Mouse (Mus musculus) left cerebral cortex, postnatal 10 days (tissue): ENCODE measurements around the gene Ncf1. TPM values are rescaled to one million over a fixed set of nuclear protein-coding genes. Genes with fewer than 3 reads are reported as not detected.

Experiments
- DNase-seq, 2 experiments: peaks; one replicate each; pipeline ENCODE4 v3.0.0; 2021 to 2022; ENCODE audit warnings: low spot score in 2 of 2, mixed read lengths in 1 of 2; ENCODE audit errors: extremely low spot score in 1 of 2
- intact Hi-C: fragments of 180-260 bp; cut with DNase I; formaldehyde crosslinking; loops from one replicate; pipeline ENCODE4 v1.15.1; 2025
- total RNA-seq, 2 experiments: library from RNA; stranded (reverse); gene quantifications; 2 replicates each; pipeline ENCODE4 v1.2.3; 2021

The Ncf1 gene
- total RNA-seq, 2 experiments from 2014 or later = 5.7 to 8.3 TPM

DNA sequence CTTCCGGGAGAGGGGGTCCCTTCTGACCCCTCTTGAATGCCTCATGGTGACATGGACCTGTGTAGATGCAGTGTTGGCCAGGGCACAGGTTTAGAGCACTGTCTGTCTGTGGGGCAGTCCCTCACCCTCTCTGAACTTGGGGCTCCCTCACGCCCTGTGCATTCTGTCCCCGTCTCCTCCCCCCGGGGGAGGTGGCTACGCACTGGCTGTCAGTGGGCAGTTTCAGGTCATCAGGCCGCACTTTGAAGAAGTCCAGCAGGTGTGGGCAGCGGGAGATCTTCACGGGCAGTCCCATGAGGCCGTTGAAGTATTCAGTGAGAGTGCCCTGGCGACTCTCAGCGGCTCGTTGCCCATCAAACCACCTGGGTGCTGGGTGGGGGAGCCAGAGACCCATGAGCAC, 2.5 kb downstream of the Ncf1 start:
- peak in 1 of 2 experiments; percentile 18 for DNase-seq
- intact Hi-C loops = no loop called here

DNA sequence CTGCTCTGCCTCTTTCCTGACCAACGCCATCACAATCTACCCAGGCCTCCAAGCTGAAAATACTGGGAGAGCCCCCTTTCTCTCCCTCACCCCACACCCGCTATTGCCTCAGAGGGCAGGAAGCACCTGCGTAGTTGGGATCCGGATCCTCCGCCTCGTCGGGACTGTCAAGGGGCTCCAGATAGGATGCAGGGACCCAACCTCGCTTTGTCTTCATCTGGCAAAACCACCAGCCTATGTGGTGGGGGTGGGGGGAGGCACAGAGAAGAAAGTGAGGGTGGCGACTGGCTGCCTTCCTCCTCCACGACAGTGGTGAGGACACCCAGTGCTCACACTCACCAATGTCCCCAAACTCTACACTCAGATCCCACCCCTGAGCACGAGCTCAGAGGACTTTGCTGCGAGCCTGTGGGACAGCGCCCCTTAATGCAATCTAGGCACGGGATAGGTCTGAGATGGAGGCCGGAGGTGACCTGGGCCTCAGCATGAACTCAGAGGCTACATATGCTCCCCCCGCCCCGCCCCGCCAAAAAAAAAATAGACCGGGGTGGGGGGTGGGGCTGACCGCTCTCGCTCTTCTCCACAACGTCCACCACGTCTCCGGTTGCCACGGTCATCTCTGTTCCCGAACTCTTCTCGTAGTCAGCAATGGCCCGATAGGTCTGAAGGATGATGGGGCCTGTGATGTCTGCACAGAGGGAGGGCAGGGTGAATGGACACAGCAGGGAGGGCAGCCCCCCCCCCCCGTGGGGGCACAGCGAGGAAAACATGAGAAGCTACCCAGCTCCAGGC, 4.1 kb downstream of the Ncf1 start:
- intact Hi-C loops = no loop called here
- peak in 1 of 2 experiments; percentile 51 for DNase-seq

DNA sequence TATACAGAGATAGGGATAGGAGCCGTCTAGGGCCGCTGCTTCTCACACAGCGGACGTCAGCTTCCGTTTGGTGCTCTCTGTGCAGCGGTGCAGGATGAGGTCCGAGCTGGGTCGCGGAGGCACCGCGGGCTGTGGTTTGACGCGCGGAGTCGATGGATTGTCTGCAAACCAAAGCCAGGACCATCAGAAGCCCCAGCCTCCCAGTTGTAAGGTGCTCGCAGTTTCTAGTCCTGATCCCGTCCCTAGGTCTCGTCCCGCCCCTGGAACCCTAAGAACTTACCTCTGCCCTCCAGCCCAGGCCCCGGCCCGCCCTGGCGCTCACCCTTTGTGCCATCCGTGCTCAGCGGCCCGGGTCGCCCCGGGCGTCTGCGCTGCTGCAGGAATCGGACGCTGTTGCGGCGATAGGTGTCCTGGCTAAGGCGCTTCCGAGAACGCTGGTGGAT, 7.7 kb downstream of the Ncf1 start:
- peak in 1 of 2 experiments; percentile 23 for DNase-seq
- intact Hi-C loops = no loop called here

DNA sequence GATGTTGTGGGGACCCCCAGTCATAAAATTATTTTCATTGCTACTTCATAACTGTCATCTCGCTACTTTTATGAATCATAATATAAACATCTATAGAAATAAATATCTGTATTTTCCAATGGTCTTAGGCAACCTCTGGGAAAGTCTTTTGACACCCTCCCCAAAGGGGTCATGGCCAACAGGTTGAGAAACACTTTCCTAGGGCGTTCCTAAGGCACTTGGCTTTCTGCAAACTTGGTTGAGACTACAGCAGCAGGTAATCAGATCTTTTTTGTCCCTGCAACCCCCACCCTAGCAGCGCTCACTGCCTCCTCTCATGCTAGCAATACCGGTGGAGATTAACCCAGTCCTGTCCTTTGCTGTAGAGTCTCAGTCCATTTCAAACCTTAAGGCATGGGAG, 8.1 kb downstream of the Ncf1 start:
- intact Hi-C loops = no loop called here
- DNase-seq = no peak

DNA sequence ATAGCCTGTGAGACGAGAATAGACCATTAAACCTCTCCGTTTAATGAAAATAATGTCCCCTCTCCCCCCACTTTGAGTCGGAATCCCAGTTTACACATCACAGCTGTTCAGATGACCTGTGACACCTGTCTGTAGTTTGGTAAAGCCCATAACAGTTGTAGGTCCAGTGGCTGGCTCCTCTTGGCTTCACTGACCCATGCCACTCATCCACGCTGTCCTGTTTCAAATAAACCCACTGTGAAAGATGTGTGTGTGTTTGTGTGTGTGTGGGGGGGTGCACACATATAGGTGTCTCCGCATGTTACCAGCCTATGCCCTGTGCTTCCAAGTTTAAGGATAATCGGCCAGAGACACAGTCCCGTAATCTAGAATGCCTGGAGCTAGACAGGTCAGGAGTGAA, 11.5 kb downstream of the Ncf1 start:
- intact Hi-C loops = no loop called here

DNA sequence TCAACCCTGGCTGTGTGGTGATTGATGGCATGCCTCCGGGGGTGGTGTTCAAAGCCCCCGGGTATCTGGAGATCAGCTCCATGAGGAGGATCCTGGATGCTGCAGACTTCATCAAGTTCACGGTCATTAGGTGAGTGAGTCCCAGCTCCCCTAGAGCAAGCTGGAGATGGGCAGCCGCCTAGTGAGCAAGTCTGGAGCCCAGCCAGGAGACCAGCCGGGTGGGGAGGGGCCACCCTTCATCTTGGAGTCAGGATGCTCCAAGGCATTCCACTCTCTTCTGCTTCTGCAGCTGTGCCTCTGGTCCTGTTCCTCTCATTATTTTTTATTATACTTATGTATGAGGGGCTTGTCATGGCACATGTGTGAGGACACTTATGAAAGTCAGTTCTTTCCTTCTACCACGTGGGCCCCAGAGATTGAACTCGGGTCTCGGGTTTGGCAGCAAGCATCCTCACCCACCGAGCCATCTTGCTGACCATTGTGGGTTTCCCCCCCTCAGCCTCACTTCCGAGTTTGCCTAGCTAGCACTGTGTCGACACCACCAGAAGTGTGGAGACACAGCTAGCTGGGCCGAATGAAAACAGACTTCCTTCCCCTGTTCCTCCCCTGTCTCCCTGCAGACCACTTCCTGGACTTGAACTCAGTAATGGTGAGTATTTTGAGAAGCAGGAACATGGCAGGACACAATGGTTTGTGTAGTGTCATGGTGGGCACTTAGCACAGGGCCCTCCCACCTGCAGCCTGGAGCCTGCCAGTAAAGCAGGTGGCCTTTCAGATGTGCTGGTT, 15.2 kb downstream of the Ncf1 start:
- DNase-seq = no peak
- intact Hi-C loops = no loop called here

More for the DNA sequence above, 11.5 kb downstream of the Ncf1 start:
- no peak for DNase-seq

DNA sequence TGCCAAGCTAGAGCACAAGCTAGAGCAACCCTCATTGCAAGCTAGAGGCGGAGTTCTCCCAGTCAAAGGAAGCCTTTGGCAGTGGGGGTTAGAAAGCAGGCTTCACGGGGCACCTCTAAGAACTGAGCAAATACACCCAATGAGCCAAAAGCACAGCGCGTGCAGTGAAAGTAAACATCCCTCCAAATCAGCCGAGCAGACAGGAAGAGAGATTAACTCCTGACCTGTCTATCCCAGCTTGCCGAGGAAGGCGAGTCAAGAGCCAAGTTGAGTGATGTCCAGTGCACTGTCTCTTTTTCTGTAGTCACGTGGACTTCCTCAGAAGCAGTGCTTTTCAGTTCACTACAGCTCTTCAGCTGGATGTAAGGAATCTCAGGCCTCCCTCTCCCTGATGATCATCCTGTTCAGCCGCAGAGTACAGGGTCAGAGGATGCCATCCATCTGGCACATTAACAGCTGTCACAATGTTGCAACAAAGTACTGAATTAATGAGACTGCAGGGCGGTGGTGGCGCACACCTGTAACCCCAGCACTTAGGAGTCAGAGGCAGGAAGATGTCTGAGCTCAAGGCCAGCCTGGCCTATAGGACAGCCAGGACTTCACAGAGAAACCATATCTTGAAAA, 19.4 kb downstream of the Ncf1 start:
- intact Hi-C loops = no loop called here
- peak in 1 of 2 experiments; percentile 40 for DNase-seq

DNA sequence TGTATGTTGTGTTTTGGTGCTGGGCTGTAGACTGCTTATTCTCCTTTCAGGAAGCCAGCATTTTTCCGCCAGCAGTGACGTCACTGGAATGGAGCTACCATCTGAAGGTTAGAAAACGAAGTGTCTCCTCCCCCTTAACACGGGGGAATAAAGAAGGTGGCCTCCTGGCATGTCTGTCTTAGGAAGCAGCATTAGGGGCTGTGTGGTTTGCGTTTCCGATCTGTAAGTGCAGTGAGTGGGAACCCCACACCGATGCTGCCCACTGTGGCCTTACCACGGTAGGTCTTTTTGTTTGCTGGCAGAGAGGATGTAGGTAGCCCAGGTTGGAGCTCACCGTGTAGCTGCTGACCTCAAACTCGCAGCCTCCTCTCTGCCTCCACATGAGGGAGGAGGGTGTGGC, 22.7 kb downstream of the Ncf1 start:
- intact Hi-C loops = no loop called here
- no peak for DNase-seq

DNA sequence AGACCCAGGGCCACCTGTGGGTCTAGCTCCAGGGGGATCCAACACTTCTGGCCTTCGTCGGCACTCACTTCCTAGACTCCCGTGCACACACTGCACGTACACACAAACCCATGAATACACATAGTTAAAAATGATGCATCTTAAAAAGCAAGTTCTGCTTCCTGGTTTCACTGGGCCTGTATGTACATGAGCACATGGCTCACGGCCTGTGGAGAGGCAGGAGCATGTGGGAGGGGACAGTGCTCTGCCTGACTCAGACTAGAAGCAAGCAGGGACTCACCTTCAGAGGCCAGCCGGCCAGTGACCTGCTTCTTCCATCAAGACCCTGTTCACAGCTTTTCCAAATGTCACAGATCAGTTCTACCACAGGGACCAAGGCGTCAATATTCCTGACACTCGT, 35.8 kb downstream of the Ncf1 start:
- DNase-seq = no peak
- intact Hi-C loops = no loop called here

DNA sequence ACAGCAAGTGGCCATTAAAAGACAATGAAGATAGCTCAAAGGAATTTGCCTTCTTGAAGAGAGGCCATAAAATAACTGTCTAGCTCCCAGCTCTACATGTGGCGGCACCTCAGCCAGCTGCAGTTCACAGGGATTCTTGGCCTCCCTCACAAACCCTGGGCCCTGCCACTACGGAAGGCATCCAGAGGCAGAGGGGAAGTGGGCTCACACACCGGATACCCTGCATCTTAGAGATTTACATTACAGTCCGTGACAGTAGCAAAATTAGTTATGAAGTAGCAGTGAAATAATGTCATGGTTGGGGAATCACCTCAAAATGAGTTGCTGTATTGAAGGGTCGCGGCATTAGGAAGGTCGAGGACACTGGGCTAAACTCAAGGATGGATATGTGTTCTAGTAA, 40.9 kb downstream of the Ncf1 start:
- intact Hi-C loops = loop anchor here (5.0 kb wide), 1 partner anchor 44 kb away; no protein-coding TSS in a partner anchor

DNA sequence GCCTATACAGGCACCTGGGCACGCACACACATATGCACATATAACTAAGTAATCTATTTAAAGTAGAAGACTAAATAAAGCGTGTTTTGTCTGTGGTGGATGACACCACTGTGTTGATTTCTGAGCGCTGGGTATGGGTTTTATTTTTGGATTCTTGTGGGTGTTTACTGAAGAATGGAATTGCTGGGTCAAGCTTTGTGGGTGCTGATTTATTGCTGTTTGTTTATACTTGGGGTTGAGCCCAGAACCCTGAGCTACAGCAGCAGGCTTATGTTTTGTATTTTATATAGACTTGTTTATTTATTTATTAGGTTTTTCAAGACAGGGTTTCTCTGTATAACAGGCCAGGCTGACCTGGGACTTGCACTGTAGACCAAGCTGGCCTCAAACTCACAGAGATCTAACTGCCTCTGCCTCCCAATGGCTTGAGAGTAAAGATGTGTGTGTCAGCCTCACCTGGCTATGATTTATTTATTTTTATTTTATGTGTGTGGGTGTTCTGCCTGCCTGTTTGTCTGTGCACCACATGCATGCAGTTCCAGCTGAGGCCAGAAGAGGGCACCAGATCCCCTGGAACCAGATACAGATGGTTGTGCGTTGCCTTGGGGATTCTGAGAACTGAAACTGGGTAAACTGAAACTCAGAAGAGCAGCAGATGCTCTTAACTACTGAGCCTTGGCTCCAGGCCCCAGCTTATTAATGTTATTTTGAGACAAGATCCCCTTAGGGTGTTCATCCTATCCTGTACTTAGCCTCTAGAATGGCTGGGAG, 42.3 kb downstream of the Ncf1 start:
- intact Hi-C loops = loop anchor here (5.0 kb wide), 1 partner anchor 45 kb away; no protein-coding TSS in a partner anchor
- DNase-seq = peak in 1 of 2 experiments; percentile 55

More for the DNA sequence above, 40.9 kb downstream of the Ncf1 start:
- no peak for DNase-seq

DNA sequence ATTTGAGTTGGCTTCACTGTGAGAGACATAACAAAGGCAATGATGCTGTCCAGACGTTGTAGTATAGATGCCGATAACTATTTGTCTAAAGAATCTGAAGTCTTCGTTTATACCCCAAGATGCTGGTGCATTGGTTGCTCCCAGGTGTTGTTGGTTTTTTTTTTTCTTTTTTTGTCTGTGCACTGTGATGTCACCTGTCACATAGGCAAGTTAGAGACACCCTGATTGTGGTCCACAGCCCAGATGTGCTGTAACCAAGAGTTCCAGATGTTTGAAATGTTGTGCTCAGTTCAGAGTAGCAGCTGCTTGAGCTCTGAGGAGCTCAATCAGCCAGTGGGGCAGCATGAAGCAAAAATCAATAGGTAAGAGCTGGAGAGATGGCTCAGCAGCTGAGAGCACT, 43.4 kb downstream of the Ncf1 start:
- no peak for DNase-seq
- intact Hi-C loops = loop anchor here (5.0 kb wide), 1 partner anchor 46 kb away; no protein-coding TSS in a partner anchor

DNA sequence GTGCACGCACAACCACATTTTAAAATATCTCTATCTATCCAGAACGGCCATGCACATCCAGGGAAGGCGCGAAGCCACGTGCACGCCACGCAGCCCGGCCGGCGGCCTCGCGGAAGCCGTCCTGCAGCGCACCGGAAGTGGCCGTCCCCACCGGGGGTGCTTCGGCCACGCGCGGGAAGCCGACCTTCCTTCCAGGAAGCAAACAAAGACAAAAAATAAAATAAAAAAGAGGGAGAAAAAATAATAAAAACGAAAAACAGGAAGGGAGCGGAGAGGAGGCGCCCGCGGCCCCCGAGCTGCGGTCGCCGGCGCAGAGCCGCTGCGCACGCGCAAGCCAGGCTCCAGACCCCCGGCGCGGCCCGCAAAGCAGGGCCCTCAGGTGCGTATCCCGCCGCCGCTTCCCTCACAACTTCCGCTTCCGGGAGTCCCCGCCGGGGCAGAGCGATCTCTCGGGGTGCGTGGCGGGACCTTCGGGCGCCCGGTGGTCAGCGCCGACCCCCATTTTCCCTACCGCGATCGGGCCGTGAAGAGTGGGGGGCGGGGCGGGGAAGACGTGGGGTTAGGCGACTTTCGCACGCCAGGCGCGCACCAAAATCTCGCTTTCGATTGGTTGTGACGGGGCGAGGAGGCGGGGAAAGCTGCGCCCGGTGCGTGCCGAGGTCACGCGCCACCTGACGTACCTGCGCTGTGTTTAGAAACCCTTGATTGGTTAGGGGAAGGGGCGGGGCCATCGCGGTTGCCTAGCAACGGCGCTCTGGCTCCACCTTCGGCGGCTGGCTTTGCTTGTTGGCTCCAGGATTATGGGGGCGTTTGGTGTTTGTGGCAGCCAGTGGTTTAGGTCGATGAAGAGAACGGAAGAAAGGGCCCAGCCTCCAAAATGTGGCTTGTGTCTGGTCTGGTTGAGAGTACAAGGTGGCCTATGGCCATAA, 45.3 kb downstream of the Ncf1 start, which contains the start of gene Gtf2ird2:
TSS of gene Gtf2ird2 (plus strand) at position 140 of the 929 bp plus-strand sequence.
- intact Hi-C loops = no loop called here
- peak; percentile 99 for DNase-seq

DNA sequence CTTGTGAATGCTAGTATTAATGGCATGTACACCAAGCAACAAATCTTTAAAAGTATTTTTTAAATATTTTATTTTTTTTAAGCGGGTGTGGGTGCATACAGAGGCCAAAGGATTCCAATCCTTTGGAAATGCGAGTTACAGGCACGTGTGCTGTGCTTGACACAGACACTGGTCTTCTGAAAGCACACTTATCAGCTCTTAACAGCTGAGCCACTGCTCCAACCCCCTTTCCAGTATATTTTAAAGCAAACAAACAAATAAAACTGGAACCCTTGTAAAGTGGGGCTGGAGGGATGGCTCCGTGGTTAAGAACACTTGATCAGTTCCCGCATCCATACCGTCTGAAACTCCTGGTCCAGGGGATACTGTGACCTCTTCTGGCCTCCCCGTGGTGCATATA, 46.3 kb downstream of the Ncf1 start:
- intact Hi-C loops = no loop called here
- no peak for DNase-seq

DNA sequence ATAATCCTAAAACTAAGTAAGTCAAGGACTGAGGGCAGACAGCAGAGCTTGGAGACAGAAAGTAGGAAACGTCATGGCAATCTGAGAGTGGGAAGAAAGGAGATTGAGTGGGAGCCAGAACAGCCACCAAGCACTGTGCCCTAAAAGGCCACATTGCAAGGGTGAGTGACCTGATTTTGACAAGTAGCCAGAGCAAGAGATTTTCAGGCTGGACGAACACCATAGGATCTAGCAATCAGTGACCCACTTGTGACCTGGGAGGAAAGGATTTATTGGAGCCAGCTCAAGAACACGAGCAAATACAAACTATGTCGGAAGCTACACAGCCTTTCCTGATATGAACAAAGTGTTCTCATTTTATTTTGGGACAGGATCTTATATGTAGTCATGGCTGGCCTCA, 46.7 kb downstream of the Ncf1 start:
- no peak for DNase-seq
- intact Hi-C loops = no loop called here

DNA sequence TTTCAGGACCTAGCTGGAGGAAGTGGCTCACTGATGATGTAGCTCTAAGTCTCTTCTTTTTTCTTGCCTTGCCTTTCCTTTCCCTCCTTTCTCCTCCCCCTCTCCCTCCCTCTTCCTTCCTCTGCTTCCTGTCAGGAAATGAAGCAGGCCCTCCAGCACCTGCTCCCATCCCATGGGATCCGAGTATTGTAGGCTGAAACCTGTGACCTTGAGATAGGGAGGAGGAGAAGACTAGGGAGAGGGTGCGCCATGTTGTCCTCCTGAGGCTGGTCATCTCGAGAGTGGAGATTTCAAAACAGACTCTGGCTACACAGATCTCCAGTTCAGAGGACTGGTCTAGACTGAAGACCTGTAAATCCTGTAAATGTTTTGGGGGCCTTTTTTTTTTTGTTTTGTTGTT, 47.3 kb downstream of the Ncf1 start:
- DNase-seq = no peak
- intact Hi-C loops = no loop called here

DNA sequence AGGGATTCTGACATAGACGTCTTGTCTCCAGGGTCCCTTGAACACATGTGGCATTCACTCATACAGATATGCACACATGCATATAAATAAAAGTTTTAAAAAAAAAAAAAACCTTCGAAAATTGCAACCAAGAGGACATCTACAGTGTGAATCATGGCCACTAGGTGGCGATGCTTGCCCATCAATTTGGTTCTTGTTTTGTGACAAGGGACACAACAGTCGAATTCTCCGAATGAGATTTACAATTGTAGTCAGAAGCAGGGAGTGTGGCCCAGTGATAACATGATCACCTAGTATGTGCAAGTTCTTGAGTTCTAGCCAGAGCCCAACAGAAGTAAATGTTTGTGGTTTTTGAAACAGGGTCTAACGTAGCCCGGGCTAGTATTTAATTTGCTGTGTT, 49.6 kb downstream of the Ncf1 start:
- intact Hi-C loops = loop anchor here (2.0 kb wide), 2 partner anchors 161 to 307 kb away; no protein-coding TSS in a partner anchor
- DNase-seq = peak; percentile 77 to 84

DNA sequence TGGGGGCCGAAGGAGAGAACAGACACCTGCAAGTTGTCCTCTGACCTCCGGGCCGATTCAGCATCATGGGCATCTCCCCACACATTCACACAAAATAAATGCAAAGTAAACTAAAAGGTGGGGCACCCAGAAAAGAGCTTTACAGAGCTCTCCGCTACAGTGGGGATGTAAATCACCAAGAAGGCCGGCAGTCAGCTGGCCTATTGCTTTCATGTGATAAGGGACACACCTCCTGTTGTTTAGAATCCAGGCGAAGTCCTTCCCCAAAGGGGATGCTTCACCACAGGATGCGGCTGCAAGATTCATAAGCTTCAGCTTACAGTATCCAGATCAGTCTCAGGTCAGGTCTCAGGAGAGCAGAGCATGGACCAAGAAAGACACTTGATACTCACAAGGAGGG, 50.9 kb downstream of the Ncf1 start:
- DNase-seq = no peak
- intact Hi-C loops = no loop called here
